Mouse (Mus musculus): Measurements from ENCODE around the gene Pacsin3. TPM values are rescaled to one million over a fixed set of nuclear protein-coding genes. Genes with fewer than 3 reads are reported as not detected.

Pacsin3 gene
- total and polyA plus RNA-seq, 3 experiments: 3.4 to 6.7 TPM; not detected in 1

DNA sequence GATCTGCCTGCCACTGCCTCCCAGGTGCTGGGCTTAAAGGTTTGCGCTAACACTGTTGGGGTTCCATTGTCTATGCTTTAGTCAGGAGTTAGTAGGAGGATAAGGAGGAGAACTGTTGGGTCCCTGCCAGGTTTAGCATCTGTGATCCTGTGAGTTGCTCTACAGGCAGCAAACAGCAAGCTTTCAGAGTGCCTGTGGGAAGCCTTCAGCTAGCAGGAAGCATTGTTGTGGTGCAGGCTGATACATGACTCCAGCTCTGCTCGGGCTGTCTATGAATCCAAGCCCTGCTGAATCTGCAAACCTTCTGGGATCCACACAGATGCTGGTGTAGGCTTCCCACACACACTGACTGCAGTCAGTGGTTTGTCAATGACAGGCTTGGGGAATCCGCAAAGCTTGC, 12.3 kb upstream of the Pacsin3 start:
- Histone ChIP-seq H3K79me2 (ENCODE audit: control insufficient read depth, insufficient read depth, low read length, poor library complexity) (no peaks in the 10 kb centered on the region), H3K9me3 (replicated peaks; ENCODE audit: insufficient read depth, low read length) (no peaks in the 10 kb centered on the region), H3K4me1 (ENCODE audit: control insufficient read depth in 1 of 2, insufficient read depth in 2 of 2, low read length in 2 of 2) (peaks cover 13% of the 10 kb centered on the region in 2 experiments), H3K9ac (ENCODE audit: control insufficient read depth, low read depth, low read length, poor library complexity, severe bottlenecking) (no peak overlapping the region), H3K36me3 (ENCODE audit: control insufficient read depth in 1 of 2, insufficient read depth in 2 of 2, low read length in 2 of 2) (peaks cover 0 to 16% of the 10 kb centered on the region in 2 experiments; a peak in 2 of 4 replicates), H3K27ac (ENCODE audit: control insufficient read depth, low read depth, low read length) (no peak overlapping the region), H3K4me3 (ENCODE audit: control insufficient read depth in 1 of 2, insufficient read depth in 1 of 2, low read depth in 2 of 2, low read length in 2 of 2) (no peak overlapping the region), H3K27me3 (ENCODE audit: control insufficient read depth in 1 of 2, insufficient read depth in 2 of 2, low read length in 2 of 2) (no peaks in the 10 kb centered on the region)
- peak; percentile 63 for DNase-seq (ENCODE audit: low read depth, low spot score)
- TF ChIP-seq HCFC1 (IDR thresholded peaks at IDR 0.05; ENCODE audit: low read depth, low read length): no peak
- no peak for TF ChIP-seq ELF1 (IDR thresholded peaks at IDR 0.05; ENCODE audit: low read depth, low read length)
- peak; percentile 28; the same call in 1 of the 2 replicates for TF ChIP-seq ETS1 (IDR thresholded peaks at IDR 0.05; ENCODE audit: low read depth, low read length)
- TF ChIP-seq TCF12 (IDR thresholded peaks at IDR 0.05; ENCODE audit: low read depth, low read length): peak; percentile 22; the same call in 1 of the 2 replicates

DNA sequence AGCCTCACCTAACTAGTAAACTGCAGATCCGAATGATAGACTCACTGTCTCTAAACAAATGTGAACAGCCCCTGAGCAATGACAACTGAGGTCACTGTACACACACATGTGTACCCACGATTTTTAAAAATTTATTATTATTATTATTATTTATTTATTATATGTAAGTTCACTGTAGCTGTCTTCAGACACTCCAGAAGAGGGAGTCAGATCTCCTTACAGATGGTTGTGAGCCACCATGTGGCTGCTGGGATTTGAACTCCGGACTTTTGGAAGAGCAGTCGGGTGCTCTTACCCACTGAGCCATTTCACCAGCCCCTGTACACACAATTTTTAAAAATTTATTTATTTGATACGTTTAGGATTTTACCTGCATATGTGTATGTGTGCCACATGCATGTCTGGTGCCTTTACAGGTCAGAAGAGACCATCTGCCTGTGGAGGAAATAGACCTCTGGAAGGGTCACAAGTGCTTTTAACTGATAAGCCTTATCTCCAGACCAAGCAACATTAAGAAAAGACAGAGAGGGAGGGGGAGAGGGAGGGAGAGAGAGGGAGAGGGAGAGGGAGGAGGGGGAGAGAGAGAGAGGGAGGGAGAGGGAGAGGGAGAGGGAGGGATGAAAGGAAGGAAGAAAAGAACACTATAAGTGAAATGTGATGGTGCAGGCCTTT, 11.1 kb upstream of the Pacsin3 start:
- H3K27me3 ChIP-seq (ENCODE audit: control insufficient read depth in 1 of 2, insufficient read depth in 2 of 2, low read length in 2 of 2): no peaks in the 10 kb centered on the region
- H3K4me3 ChIP-seq (ENCODE audit: control insufficient read depth in 1 of 2, insufficient read depth in 1 of 2, low read depth in 2 of 2, low read length in 2 of 2): no peak overlapping the region
- peaks cover 13% of the 10 kb centered on the region in 2 experiments for H3K4me1 ChIP-seq (ENCODE audit: control insufficient read depth in 1 of 2, insufficient read depth in 2 of 2, low read length in 2 of 2)
- no peaks in the 10 kb centered on the region for H3K9me3 ChIP-seq (replicated peaks; ENCODE audit: insufficient read depth, low read length)
- TF ChIP-seq MAZ (IDR thresholded peaks at IDR 0.05; ENCODE audit: low read depth, low read length) (peak; percentile 99), ZNF384 (IDR thresholded peaks at IDR 0.05; ENCODE audit: low read depth, low read length) (0 out of 2 replicates have a peak, but pooled peaks have one; percentile 26), GATA1 (IDR thresholded peaks at IDR 0.05; ENCODE audit: low read depth, low read length) (peak; percentile 85; the same call in 1 of the 2 replicates), EP300 (IDR thresholded peaks at IDR 0.05; ENCODE audit: low read depth in 1 of 2, low read length in 2 of 2) (peak; percentile 84 to 92), POLR2AphosphoS5 (IDR thresholded peaks at IDR 0.05; ENCODE audit: borderline replicate concordance, low read depth, low read length) (no peak), ETS1 (IDR thresholded peaks at IDR 0.05; ENCODE audit: low read depth, low read length) (peak; percentile 77; the same call in 1 of the 2 replicates), GABPA (IDR thresholded peaks at IDR 0.05; ENCODE audit: low read depth, low read length) (no peak), UBTF (IDR thresholded peaks at IDR 0.05; ENCODE audit: borderline replicate concordance, insufficient read depth, low read depth, low read length) (no peak), CTCF (IDR thresholded peaks at IDR 0.05 in 2 of 3, conservative IDR thresholded peaks at IDR 0.05 in 1 of 3; ENCODE audit: control insufficient read depth in 1 of 3, insufficient read depth in 1 of 3, low read depth in 2 of 3, low read length in 3 of 3, poor library complexity in 1 of 3, severe bottlenecking in 1 of 3) (no peak), RAD21 (IDR thresholded peaks at IDR 0.05; ENCODE audit: low read depth, low read length) (no peak), CHD2 (IDR thresholded peaks at IDR 0.05; ENCODE audit: low read length) (no peak), TAL1 (IDR thresholded peaks at IDR 0.05; ENCODE audit: low read length) (peak; percentile 80), SIN3A (IDR thresholded peaks at IDR 0.05; ENCODE audit: low read length) (peak; percentile 39), USF2 (IDR thresholded peaks at IDR 0.05; ENCODE audit: borderline replicate concordance in 1 of 2, insufficient read depth in 1 of 2, low read depth in 1 of 2, low read length in 2 of 2) (no peak), RCOR1 (IDR thresholded peaks at IDR 0.05; ENCODE audit: low read depth, low read length) (peak; percentile 62), MXI1 (IDR thresholded peaks at IDR 0.05; ENCODE audit: low read depth, low read length) (no peak; the same call in 1 of the 2 replicates), NELFE (IDR thresholded peaks at IDR 0.05; ENCODE audit: low read depth, low read length) (no peak), JUND (IDR thresholded peaks at IDR 0.05; ENCODE audit: low read depth, low read length) (no peak), MEF2A (IDR thresholded peaks at IDR 0.05; ENCODE audit: extremely low read depth, insufficient replicate concordance, low read depth, low read length, poor library complexity, severe bottlenecking) (peak; percentile 36; the same call in 1 of the 2 replicates), HCFC1 (IDR thresholded peaks at IDR 0.05; ENCODE audit: low read depth, low read length) (0 out of 2 replicates have a peak, but pooled peaks have one; percentile 37), ELF1 (IDR thresholded peaks at IDR 0.05; ENCODE audit: low read depth, low read length) (peak; percentile 33; the same call in 1 of the 2 replicates), SMC3 (IDR thresholded peaks at IDR 0.05; ENCODE audit: low read depth, low read length) (no peak), BHLHE40 (IDR thresholded peaks at IDR 0.05; ENCODE audit: borderline replicate concordance, low read depth, low read length) (peak; percentile 35; the same call in 1 of the 2 replicates), KAT2A (conservative IDR thresholded peaks at IDR 0.05; ENCODE audit: low read depth, low read length) (no peak), MAFK (IDR thresholded peaks at IDR 0.05; ENCODE audit: borderline replicate concordance, low read depth, low read length) (no peak), ZMIZ1 (IDR thresholded peaks at IDR 0.05; ENCODE audit: low read depth, low read length) (no peak), TCF12 (IDR thresholded peaks at IDR 0.05; ENCODE audit: low read depth, low read length) (peak; percentile 98)
- no peak overlapping the region for H3K9ac ChIP-seq (ENCODE audit: control insufficient read depth, low read depth, low read length, poor library complexity, severe bottlenecking)
- H3K27ac ChIP-seq (ENCODE audit: control insufficient read depth, low read depth, low read length): no peak overlapping the region
- peak; percentile 71 for DNase-seq (ENCODE audit: low read depth, low spot score)
- H3K36me3 ChIP-seq (ENCODE audit: control insufficient read depth in 1 of 2, insufficient read depth in 2 of 2, low read length in 2 of 2): peaks cover 0 to 16% of the 10 kb centered on the region in 2 experiments; a peak in 2 of 4 replicates
- no peaks in the 10 kb centered on the region for H3K79me2 ChIP-seq (ENCODE audit: control insufficient read depth, insufficient read depth, low read length, poor library complexity)
